Mouse (Mus musculus) limb, embryonic 14.5 days (tissue): ENCODE results near the gene Gusb. TPM values are rescaled to one million over a fixed set of nuclear protein-coding genes. Genes with fewer than 3 reads are reported as not detected.

Source experiments
- ATAC-seq: fragments of 200-750 bp; cut with Nextera tagmentation; 2 replicates; pipeline ENCODE4 v1.8.0; 2017; ENCODE audit warnings: low read depth, moderate number of reproducible peaks, moderate TSS enrichment; ENCODE audit not compliant: low FRiP score
- DNase-seq: peaks from one replicate; pipeline ENCODE4 v3.0.0-alpha.2; 2015; ENCODE audit warnings: low spot score
- H3K27ac ChIP-seq: fragments of 300-500 bp; sonication (generic); replicated peaks from 2 replicates; pipeline ENCODE4 v1.5.1; 2014; ENCODE audit warnings: low read depth, mild to moderate bottlenecking, low read length, moderate library complexity, mixed read lengths
- H3K27me3 ChIP-seq: fragments of 300-500 bp; sonication (generic); 2 replicates; pipeline ENCODE4 v1.6.1; 2014; ENCODE audit warnings: low read length, mixed read lengths; ENCODE audit not compliant: control insufficient read depth, insufficient read depth
- H3K36me3 ChIP-seq: fragments of 300-500 bp; sonication (generic); 2 replicates; pipeline ENCODE4 v1.6.1; 2014; ENCODE audit warnings: mild to moderate bottlenecking, low read length, moderate library complexity, mixed read lengths; ENCODE audit not compliant: control insufficient read depth, insufficient read depth
- H3K4me1 ChIP-seq: fragments of 300-500 bp; sonication (generic); 2 replicates; pipeline ENCODE4 v1.6.1; 2014; ENCODE audit warnings: antibody characterized with exemption, low read length, mixed read lengths; ENCODE audit not compliant: control insufficient read depth, insufficient read depth
- H3K4me2 ChIP-seq: fragments of 300-500 bp; sonication (generic); replicated peaks from 2 replicates; pipeline ENCODE4 v1.6.1; 2014; ENCODE audit warnings: low read depth, mild to moderate bottlenecking, low read length, moderate library complexity; ENCODE audit not compliant: severe bottlenecking
- H3K4me3 ChIP-seq: fragments of 300-500 bp; sonication (generic); replicated peaks from 2 replicates; pipeline ENCODE4 v1.5.1; 2014; ENCODE audit warnings: low read length
- H3K9ac ChIP-seq: fragments of 300-500 bp; sonication (generic); 2 replicates; pipeline ENCODE4 v1.6.1; 2014; ENCODE audit warnings: mild to moderate bottlenecking, low read depth, low read length, moderate library complexity; ENCODE audit not compliant: severe bottlenecking
- H3K9me3 ChIP-seq: fragments of 300-500 bp; sonication (generic); 2 replicates; pipeline ENCODE4 v1.6.1; 2016; ENCODE audit warnings: low read length; ENCODE audit not compliant: control insufficient read depth
- POLR2A ChIP-seq: fragments of 200-500 bp; IDR thresholded peaks from 2 replicates; pipeline ENCODE4 v1.8.0; 2012; ENCODE audit warnings: inconsistent platforms, mild to moderate bottlenecking, moderate library complexity, borderline replicate concordance; ENCODE audit not compliant: insufficient read depth, insufficient read length; ENCODE audit errors: extremely low read depth
- WGBS: fragments of 180-500 bp; shearing (Covaris S2); extraction: QIAGEN DNeasy Blood & Tissue Kit; methylation state at CpG from one replicate; pipeline ENCODE4 v1.1.7; 2014; 5-methylcytosine and 5-hydroxymethylcytosine counted together
- polyA plus RNA-seq, 2 experiments: library from polyadenylated mRNA; depleted of rRNA in 1 of 2; stranded (reverse) in 1 of 2; unstranded in 1 of 2; fragments of >200 nt; fragmentation: Nextera tagmentation in 1 of 2; extraction: Ambion mirVana in 1 of 2; gene quantifications; 2 replicates each; pipeline versions ENCODE4 v1.2.1 to v1.2.3; 2012 to 2014

The Gusb gene
- polyA plus RNA-seq, 2 experiments, result 37.2 to 54.4 TPM

GRCm38 (mm10) chr5:130001356-130001987 lies 1.4 kb downstream of the Gusb start:
- ATAC-seq (no peak), DNase-seq (no peak)
- 55% methylated on average over 5 of the region's 5 CpGs for WGBS
- Histone ChIP-seq H3K4me1 (peaks cover 11% of the 10 kb centered on the region), H3K9me3 (no peaks in the 10 kb centered on the region), H3K36me3 (0 out of 2 replicates have a peak, but pooled peaks cover 4% of the 10 kb centered on the region), H3K9ac (peak overlapping the region; percentile 75; the same call in 1 of the 2 replicates), H3K4me2 (peak overlapping the region; percentile 63), H3K27ac (no peak overlapping the region), H3K4me3 (peak overlapping the region; percentile 67), H3K27me3 (no peaks in the 10 kb centered on the region)
- no peak for TF ChIP-seq POLR2A

GRCm38 (mm10) chr5:130000735-130001134 lies 2.1 kb downstream of the Gusb start:
- DNase-seq, result no peak
- no peaks in the 10 kb centered on the region for H3K27me3 ChIP-seq
- H3K27ac ChIP-seq, result no peak overlapping the region
- H3K9ac ChIP-seq, result no peak overlapping the region
- H3K9me3 ChIP-seq, result no peaks in the 10 kb centered on the region
- no peak for TF ChIP-seq POLR2A
- WGBS, result 92% methylated on average over 12 of the region's 12 CpGs
- 0 out of 2 replicates have a peak, but pooled peaks cover 5% of the 10 kb centered on the region for H3K36me3 ChIP-seq
- H3K4me3 ChIP-seq, result no peak overlapping the region
- no peak overlapping the region for H3K4me2 ChIP-seq
- H3K4me1 ChIP-seq, result peaks cover 11% of the 10 kb centered on the region
- no peak for ATAC-seq

DNA sequence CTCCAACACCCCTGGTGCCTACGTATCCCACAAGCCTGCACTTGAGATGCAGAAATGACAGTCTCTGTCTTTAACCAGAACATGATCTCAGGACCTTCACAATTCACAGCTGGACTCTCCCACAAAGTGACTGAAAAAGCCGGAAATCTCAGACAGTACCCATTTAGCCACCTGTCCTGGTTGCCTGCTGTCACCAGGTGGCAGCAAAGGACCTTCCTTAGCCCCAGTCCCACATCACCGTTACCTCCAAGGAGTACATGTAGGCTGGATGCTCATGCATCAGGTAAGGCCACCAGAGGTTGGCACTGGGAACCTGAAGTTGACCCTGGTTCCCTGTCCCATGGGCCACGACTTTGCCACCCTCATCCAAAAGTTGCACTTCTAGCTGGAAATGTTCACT lies 3.8 kb downstream of the Gusb start:
- DNase-seq (peak; percentile 62), ATAC-seq (no peak)
- peaks cover 11% of the 10 kb centered on the region for H3K4me1 ChIP-seq
- no peak overlapping the region for H3K27ac ChIP-seq
- TF ChIP-seq POLR2A, result no peak
- no peak overlapping the region for H3K4me2 ChIP-seq
- H3K36me3 ChIP-seq, result 0 out of 2 replicates have a peak, but pooled peaks cover 7% of the 10 kb centered on the region
- H3K9me3 ChIP-seq, result no peaks in the 10 kb centered on the region
- no peaks in the 10 kb centered on the region for H3K27me3 ChIP-seq
- no peak overlapping the region for H3K9ac ChIP-seq
- H3K4me3 ChIP-seq, result no peak overlapping the region
- WGBS, result 31% methylated on average over 4 of the region's 4 CpGs

- Histone ChIP-seq H3K9ac (no peak overlapping the region), H3K27me3 (no peaks in the 10 kb centered on the region), H3K36me3 (peaks cover 11% of the 10 kb centered on the region; the same call in 1 of the 2 replicates), H3K4me2 (no peak overlapping the region), H3K4me3 (no peak overlapping the region), H3K27ac (no peak overlapping the region), H3K9me3 (no peaks in the 10 kb centered on the region), H3K4me1 (peaks cover 6% of the 10 kb centered on the region)
- WGBS, result 63% methylated on average over 19 of the region's 19 CpGs
- DNase-seq (no peak), ATAC-seq (no peak)
- no peak for TF ChIP-seq POLR2A
These were observed 5.1 kb downstream of the Gusb start for GRCm38 (mm10) chr5:129997700-129998099.

DNA sequence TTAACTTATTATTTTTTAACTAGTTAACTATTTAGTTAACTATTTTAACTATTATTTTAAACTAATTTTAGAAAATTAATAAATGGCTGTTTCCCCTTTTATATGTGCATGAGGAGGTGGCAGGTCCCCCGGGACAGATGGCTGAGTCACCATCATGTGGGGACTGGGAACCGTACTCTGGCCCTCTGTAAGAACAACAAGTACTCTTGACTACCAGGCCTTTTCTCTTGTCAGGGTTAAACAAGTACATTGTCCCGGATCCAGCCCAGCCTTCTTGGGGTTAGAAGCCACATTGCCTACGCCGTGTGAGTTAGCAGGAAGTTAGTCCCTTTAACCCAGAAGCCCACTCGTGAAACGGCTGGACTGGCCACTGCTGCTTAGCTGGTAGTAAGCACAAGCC lies 7.9 kb downstream of the Gusb start:
- Histone ChIP-seq H3K4me1 (no peaks in the 10 kb centered on the region), H3K9ac (no peak overlapping the region), H3K27me3 (no peaks in the 10 kb centered on the region), H3K4me2 (no peak overlapping the region), H3K9me3 (no peaks in the 10 kb centered on the region), H3K27ac (no peak overlapping the region), H3K36me3 (peaks cover 7% of the 10 kb centered on the region; the same call in 1 of the 2 replicates), H3K4me3 (no peak overlapping the region)
- ATAC-seq, result no peak
- 92% methylated on average over 7 of the region's 7 CpGs for WGBS
- no peak for TF ChIP-seq POLR2A
- DNase-seq, result no peak
